Mouse (Mus musculus) kidney, embryonic 14.5 days (tissue): ENCODE results near the gene Atp2a3. TPM values are rescaled to one million over a fixed set of nuclear protein-coding genes. Genes with fewer than 3 reads are reported as not detected.

Experiments used
- ATAC-seq: fragments of 200-750 bp; cut with Nextera tagmentation; 2 replicates; pipeline ENCODE4 v1.8.0; 2017; ENCODE audit warnings: moderate number of reproducible peaks, mild to moderate bottlenecking, moderate TSS enrichment, moderate library complexity; ENCODE audit not compliant: low FRiP score, low TSS enrichment
- H3K27ac ChIP-seq: fragments of 300-500 bp; sonication (generic); 2 replicates; pipeline ENCODE4 v1.5.1; 2014; ENCODE audit warnings: low read depth, mild to moderate bottlenecking, low read length, moderate library complexity, mixed read lengths
- H3K27me3 ChIP-seq: fragments of 300-500 bp; sonication (generic); 2 replicates; pipeline ENCODE4 v1.6.1; 2014; ENCODE audit warnings: mild to moderate bottlenecking, low read length; ENCODE audit not compliant: control insufficient read depth, insufficient read depth
- H3K36me3 ChIP-seq: fragments of 300-500 bp; sonication (generic); 2 replicates; pipeline ENCODE4 v1.6.1; 2014; ENCODE audit warnings: low read length, mixed read lengths; ENCODE audit not compliant: control insufficient read depth, insufficient read depth
- H3K4me1 ChIP-seq: fragments of 300-500 bp; sonication (generic); 2 replicates; pipeline ENCODE4 v1.6.1; 2014; ENCODE audit warnings: low read length, mixed read lengths; ENCODE audit not compliant: control insufficient read depth, insufficient read depth
- H3K4me2 ChIP-seq: fragments of 300-500 bp; sonication (generic); replicated peaks from 2 replicates; pipeline ENCODE4 v1.6.1; 2014; ENCODE audit warnings: low read depth, mild to moderate bottlenecking, low read length
- H3K4me3 ChIP-seq: fragments of 300-500 bp; sonication (generic); 2 replicates; pipeline ENCODE4 v1.5.1; 2014; ENCODE audit warnings: mild to moderate bottlenecking, low read length
- H3K9ac ChIP-seq: fragments of 300-500 bp; sonication (generic); 2 replicates; pipeline ENCODE4 v1.6.1; 2014; ENCODE audit warnings: low read depth, mild to moderate bottlenecking, low read length, moderate library complexity
- H3K9me3 ChIP-seq: fragments of 300-500 bp; sonication (generic); 2 replicates; pipeline ENCODE4 v1.6.1; 2016; ENCODE audit warnings: low read length; ENCODE audit not compliant: control insufficient read depth
- WGBS: fragments of 180-500 bp; shearing (Covaris S2); extraction: QIAGEN DNeasy Blood & Tissue Kit; methylation state at CpG from one replicate; pipeline ENCODE4 v1.1.7; 2014; 5-methylcytosine and 5-hydroxymethylcytosine counted together
- polyA plus RNA-seq: library from polyadenylated mRNA; unstranded; fragments of >200 nt; fragmentation: Nextera tagmentation; extraction: Ambion mirVana; gene quantifications from 2 replicates; pipeline ENCODE4 v1.2.1, GENCODE M21; 2014

Atp2a3 gene
- polyA plus RNA-seq, 1 experiment from 2014 or later = 2.2 TPM

- H3K36me3 ChIP-seq = no peaks in the 10 kb centered on the region
- 70% methylated on average over 3 of the region's 3 CpGs for WGBS
Observed at GRCm38 (mm10) chr11:73007113-73007512, 46.1 kb downstream of the Atp2a3 start.

GRCm38 (mm10) chr11:73007698-73008481 is 46.9 kb downstream of the Atp2a3 start:
- peaks cover 6% of the 10 kb centered on the region; the same call in 1 of the 2 replicates for H3K27me3 ChIP-seq
- H3K27ac ChIP-seq = no peak overlapping the region
- no peak for ATAC-seq
- no peak overlapping the region for H3K9ac ChIP-seq
- no peak overlapping the region for H3K4me2 ChIP-seq
- H3K9me3 ChIP-seq = no peaks in the 10 kb centered on the region
- WGBS = 62% methylated on average over 11 of the region's 11 CpGs
- no peaks in the 10 kb centered on the region for H3K36me3 ChIP-seq
- H3K4me3 ChIP-seq = no peak overlapping the region
- no peaks in the 10 kb centered on the region for H3K4me1 ChIP-seq

More at GRCm38 (mm10) chr11:73007113-73007512, 46.1 kb downstream of the Atp2a3 start:
- Histone ChIP-seq H3K4me1 (no peaks in the 10 kb centered on the region), H3K9ac (no peak overlapping the region), H3K4me2 (no peak overlapping the region), H3K9me3 (no peaks in the 10 kb centered on the region), H3K27ac (no peak overlapping the region), H3K4me3 (no peak overlapping the region), H3K27me3 (peaks cover 6% of the 10 kb centered on the region; the same call in 1 of the 2 replicates)
- no peak for ATAC-seq

GRCm38 (mm10) chr11:73008826-73009225 is 47.9 kb downstream of the Atp2a3 start:
- no peak for ATAC-seq
- WGBS = 68% methylated on average over 2 of the region's 2 CpGs

GRCm38 (mm10) chr11:73009531-73010274 is 48.7 kb downstream of the Atp2a3 start:
- Histone ChIP-seq H3K9me3 (no peaks in the 10 kb centered on the region), H3K4me1 (no peaks in the 10 kb centered on the region), H3K27ac (no peak overlapping the region), H3K4me2 (no peak overlapping the region), H3K27me3 (peaks cover 6% of the 10 kb centered on the region; the same call in 1 of the 2 replicates), H3K4me3 (no peak overlapping the region), H3K9ac (no peak overlapping the region), H3K36me3 (no peaks in the 10 kb centered on the region)
- no peak for ATAC-seq
- WGBS = 64% methylated on average over 13 of the region's 13 CpGs

More at GRCm38 (mm10) chr11:73008826-73009225, 47.9 kb downstream of the Atp2a3 start:
- no peak overlapping the region for H3K4me3 ChIP-seq
- no peaks in the 10 kb centered on the region for H3K4me1 ChIP-seq
- peaks cover 6% of the 10 kb centered on the region; the same call in 1 of the 2 replicates for H3K27me3 ChIP-seq
- H3K27ac ChIP-seq = no peak overlapping the region
- H3K36me3 ChIP-seq = no peaks in the 10 kb centered on the region
- H3K9me3 ChIP-seq = no peaks in the 10 kb centered on the region
- H3K4me2 ChIP-seq = no peak overlapping the region
- H3K9ac ChIP-seq = no peak overlapping the region

GRCm38 (mm10) chr11:73013981-73014380 is 53.0 kb downstream of the Atp2a3 start:
- Histone ChIP-seq H3K27me3 (peaks cover 12% of the 10 kb centered on the region), H3K4me2 (no peak overlapping the region), H3K9me3 (no peaks in the 10 kb centered on the region), H3K4me3 (no peak overlapping the region), H3K27ac (no peak overlapping the region), H3K36me3 (no peaks in the 10 kb centered on the region), H3K4me1 (no peaks in the 10 kb centered on the region), H3K9ac (no peak overlapping the region)
- no peak for ATAC-seq
- 71% methylated on average over 5 of the region's 5 CpGs for WGBS

- Histone ChIP-seq H3K36me3 (no peaks in the 10 kb centered on the region), H3K27ac (no peak overlapping the region), H3K4me2 (no peak overlapping the region), H3K9me3 (no peaks in the 10 kb centered on the region), H3K4me3 (no peak overlapping the region), H3K27me3 (peaks cover 16% of the 10 kb centered on the region), H3K9ac (no peak overlapping the region), H3K4me1 (0 out of 2 replicates have a peak, but pooled peaks cover 5% of the 10 kb centered on the region)
- ATAC-seq = no peak
- 74% methylated on average over 4 of the region's 4 CpGs for WGBS
Observed at GRCm38 (mm10) chr11:73014831-73015344, 53.9 kb downstream of the Atp2a3 start.

GRCm38 (mm10) chr11:73015391-73016102 is 54.6 kb downstream of the Atp2a3 start:
- H3K27ac ChIP-seq = no peak overlapping the region
- H3K27me3 ChIP-seq = peaks cover 18% of the 10 kb centered on the region
- H3K9me3 ChIP-seq = no peaks in the 10 kb centered on the region
- H3K9ac ChIP-seq = no peak overlapping the region
- WGBS = 71% methylated on average over 5 of the region's 5 CpGs
- no peaks in the 10 kb centered on the region for H3K36me3 ChIP-seq
- ATAC-seq = no peak
- H3K4me2 ChIP-seq = no peak overlapping the region
- 0 out of 2 replicates have a peak, but pooled peaks cover 5% of the 10 kb centered on the region for H3K4me1 ChIP-seq
- H3K4me3 ChIP-seq = no peak overlapping the region

- no peaks in the 10 kb centered on the region for H3K36me3 ChIP-seq
- 0 out of 2 replicates have a peak, but pooled peaks cover 5% of the 10 kb centered on the region for H3K4me1 ChIP-seq
- no peaks in the 10 kb centered on the region for H3K9me3 ChIP-seq
- H3K27me3 ChIP-seq = peaks cover 21% of the 10 kb centered on the region
- H3K4me2 ChIP-seq = no peak overlapping the region
- WGBS = 75% methylated on average over 6 of the region's 6 CpGs
- no peak overlapping the region for H3K9ac ChIP-seq
- no peak for ATAC-seq
- no peak overlapping the region for H3K4me3 ChIP-seq
- no peak overlapping the region for H3K27ac ChIP-seq
Observed at GRCm38 (mm10) chr11:73016103-73016420, 55.1 kb downstream of the Atp2a3 start.
